Mouse (Mus musculus) C2C12 (cell line): ENCODE measurements around the gene Gstm7. TPM values are rescaled to one million over a fixed set of nuclear protein-coding genes. Genes with fewer than 3 reads are reported as not detected.
"Not testable (repeated sequence)": the region's sequence is repeated elsewhere in the genome, so short reads cannot be mapped to it uniquely, and the experiment has no call there.

Source experiments
- H3K27me3 ChIP-seq: one replicate; pipeline ENCODE4 v1.6.1; 2011; ENCODE audit not compliant: control insufficient read depth, insufficient read depth, insufficient read length
- H3K36me3 ChIP-seq: one replicate; pipeline ENCODE4 v1.6.1; 2011; ENCODE audit not compliant: control insufficient read depth, insufficient read depth
- H3K4me3 ChIP-seq: one replicate; pipeline ENCODE4 v1.5.1; 2011; ENCODE audit warnings: mild to moderate bottlenecking, control low read depth; ENCODE audit not compliant: poor library complexity, insufficient read depth, severe bottlenecking
- H3K79me2 ChIP-seq: one replicate; pipeline ENCODE4 v1.6.1; 2011; ENCODE audit not compliant: control insufficient read depth, insufficient read depth
- H3K79me3 ChIP-seq: one replicate; pipeline ENCODE4 v1.6.1; 2011; ENCODE audit warnings: low read depth, control low read depth
- H3ac ChIP-seq: one replicate; pipeline ENCODE3; 2011; ENCODE audit warnings: low read depth; ENCODE audit not compliant: control insufficient read depth, insufficient read length
- CEBPB ChIP-seq: IDR thresholded peaks from one replicate; pipeline ENCODE4 v1.6.1; 2011; ENCODE audit warnings: low read depth, mild to moderate bottlenecking, control low read depth, moderate library complexity
- CTCF ChIP-seq: IDR thresholded peaks from one replicate; pipeline ENCODE4 v1.5.1; 2011; ENCODE audit not compliant: control insufficient read depth, insufficient read depth, insufficient read length
- FOSL1 ChIP-seq: IDR thresholded peaks from one replicate; pipeline ENCODE4 v1.8.0; 2011; ENCODE audit warnings: mild to moderate bottlenecking, low read length; ENCODE audit not compliant: poor library complexity, insufficient read depth, severe bottlenecking
- MAX ChIP-seq: IDR thresholded peaks from one replicate; pipeline ENCODE4 v1.6.1; 2011; ENCODE audit warnings: mild to moderate bottlenecking, control low read depth
- MYOD1 ChIP-seq: IDR thresholded peaks from one replicate; pipeline ENCODE4 v1.6.1; 2011; ENCODE audit warnings: low read depth; ENCODE audit not compliant: control insufficient read depth, insufficient read length
- MYOG ChIP-seq: IDR thresholded peaks from one replicate; pipeline ENCODE4 v1.6.1; 2011; ENCODE audit not compliant: control insufficient read depth, insufficient read length; ENCODE audit errors: extremely low read depth
- USF1 ChIP-seq: IDR thresholded peaks from one replicate; pipeline ENCODE4 v1.6.1; 2011; ENCODE audit warnings: low read depth, mild to moderate bottlenecking, control low read depth, moderate library complexity
- polyA plus RNA-seq: library from polyadenylated mRNA; unstranded; fragments of >200 nt; fragmentation: generic; extraction: Trizol; gene quantifications from one replicate; pipeline ENCODE4 v1.2.1, GENCODE M21; 2012; ENCODE audit warnings: missing spikeins

Gstm7 gene
- polyA plus RNA-seq, 1 experiment: 0.21 TPM

GRCm38 (mm10) chr3:107898691-107899090 lies 32.9 kb downstream of the Gstm7 start:
- Histone ChIP-seq H3K4me3 (no peak overlapping the region), H3ac (no peak overlapping the region)

GRCm38 (mm10) chr3:107895720-107896569 lies 35.7 kb downstream of the Gstm7 start, which contains the start of gene Gstm5:
Gstm5 (plus strand) TSS chr3:107895821.
- H3K36me3 ChIP-seq: no peaks in the 10 kb centered on the region
- peak within 1 kb of the TSS; percentile 25 for H3K4me3 ChIP-seq
- H3ac ChIP-seq: peak within 1 kb of the TSS; percentile 60
- H3K79me3 ChIP-seq: no peaks in the 10 kb centered on the region
- no peaks in the 10 kb centered on the region for H3K79me2 ChIP-seq
- TF ChIP-seq MAX (peak; percentile 55), CEBPB (no peak), MYOG (no peak), USF1 (no peak)
- peaks cover 3% of the 10 kb centered on the region for H3K27me3 ChIP-seq

More at GRCm38 (mm10) chr3:107898691-107899090, 32.9 kb downstream of the Gstm7 start:
- no peak for TF ChIP-seq CEBPB
- no peak for TF ChIP-seq MYOD1
- TF ChIP-seq CTCF: no peak
- TF ChIP-seq FOSL1: no peak
- no peak for TF ChIP-seq USF1
- TF ChIP-seq MYOG: no peak
- H3K79me2 ChIP-seq: no peaks in the 10 kb centered on the region
- H3K36me3 ChIP-seq: no peaks in the 10 kb centered on the region
- no peaks in the 10 kb centered on the region for H3K79me3 ChIP-seq
- H3K27me3 ChIP-seq: peaks cover 13% of the 10 kb centered on the region

- Histone ChIP-seq H3K36me3 (no peaks in the 10 kb centered on the region), H3K4me3 (no peak overlapping the region), H3ac (no peak overlapping the region), H3K79me2 (no peaks in the 10 kb centered on the region), H3K27me3 (no peaks in the 10 kb centered on the region), H3K79me3 (no peaks in the 10 kb centered on the region)
- no peak for TF ChIP-seq MAX
- TF ChIP-seq MYOD1: no peak
- no peak for TF ChIP-seq MYOG
- no peak for TF ChIP-seq CEBPB
- TF ChIP-seq CTCF: no peak
- TF ChIP-seq USF1: no peak
- no peak for TF ChIP-seq FOSL1
These were observed 36.4 kb downstream of the Gstm7 start for GRCm38 (mm10) chr3:107895194-107895719.

DNA sequence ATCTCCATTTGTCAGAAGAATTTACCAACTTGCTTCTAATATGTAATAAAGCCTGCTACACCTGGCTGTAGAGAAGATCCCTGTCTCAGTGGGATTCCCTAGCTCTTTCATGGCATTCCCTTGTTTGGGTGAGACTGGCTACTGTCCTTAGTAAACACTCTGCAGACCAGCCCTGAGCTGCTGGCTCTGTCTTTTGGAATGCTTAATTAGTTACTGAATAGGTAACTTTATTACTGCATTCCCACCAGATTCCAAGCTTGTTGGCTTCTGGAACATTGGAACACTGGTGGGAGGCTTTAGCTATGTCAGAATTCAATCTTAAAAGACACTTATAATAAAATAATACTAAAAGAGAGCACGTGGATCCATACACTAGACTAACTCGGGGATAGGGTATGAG lies 42.4 kb downstream of the Gstm7 start:
- H3K36me3 ChIP-seq, H3K27me3 ChIP-seq, H3K79me3 ChIP-seq, H3K4me3 ChIP-seq, H3K79me2 ChIP-seq, H3ac ChIP-seq: not testable (repeated sequence)

GRCm38 (mm10) chr3:107887674-107888495 lies 43.7 kb downstream of the Gstm7 start:
- no peak overlapping the region for H3K4me3 ChIP-seq
- no peak overlapping the region for H3ac ChIP-seq
- H3K36me3 ChIP-seq: no peaks in the 10 kb centered on the region
- H3K79me2 ChIP-seq: no peaks in the 10 kb centered on the region
- no peaks in the 10 kb centered on the region for H3K27me3 ChIP-seq
- TF ChIP-seq CEBPB (no peak), CTCF (no peak), USF1 (no peak), MAX (no peak), MYOD1 (no peak), MYOG (no peak)
- H3K79me3 ChIP-seq: no peaks in the 10 kb centered on the region
